Mouse (Mus musculus) heart, adult 2 months (tissue): ENCODE measurements around the gene Tjp1. TPM values are rescaled to one million over a fixed set of nuclear protein-coding genes. Genes with fewer than 3 reads are reported as not detected.

ENCODE experiments used
- DNase-seq, 2 experiments: peaks; one replicate each; pipeline ENCODE4 v3.0.0; 2021
- H3K27ac ChIP-seq: fragments of 200-600 bp; 2 replicates; pipeline ENCODE4 v1.8.1; 2022
- H3K27me3 ChIP-seq: fragments of 200-500 bp; 2 replicates; pipeline ENCODE4 v1.6.1; 2012; ENCODE audit warnings: mild to moderate bottlenecking, low read length, inconsistent platforms, mixed read lengths; ENCODE audit not compliant: control insufficient read depth, insufficient read depth
- H3K36me3 ChIP-seq: fragments of 200-500 bp; 2 replicates; pipeline ENCODE4 v1.6.1; 2012; ENCODE audit warnings: low read length, inconsistent platforms; ENCODE audit not compliant: control insufficient read depth, insufficient read depth
- H3K4me1 ChIP-seq: fragments of 200-500 bp; 2 replicates; pipeline ENCODE4 v1.6.1; 2011; ENCODE audit warnings: low read length; ENCODE audit not compliant: control insufficient read depth, insufficient read depth
- H3K4me3 ChIP-seq: fragments of 200-600 bp; 2 replicates; pipeline ENCODE4 v1.8.1; 2022
- H3K79me2 ChIP-seq: fragments of 200-500 bp; replicated peaks from 2 replicates; pipeline ENCODE4 v1.6.1; 2012; ENCODE audit warnings: mild to moderate bottlenecking, inconsistent platforms, low read length, moderate library complexity, mixed read lengths; ENCODE audit not compliant: control insufficient read depth, insufficient read depth
- H3K9ac ChIP-seq: fragments of 200-500 bp; 2 replicates; pipeline ENCODE4 v1.6.1; 2012; ENCODE audit warnings: low read depth, mild to moderate bottlenecking, control low read depth, inconsistent platforms, low read length, mixed read lengths
- CTCF ChIP-seq: fragments of 200-600 bp; IDR thresholded peaks from 2 replicates; pipeline ENCODE4 v1.8.1; 2022; ENCODE audit warnings: antibody characterized with exemption, mild to moderate bottlenecking, moderate library complexity
- EP300 ChIP-seq: fragments of 200-500 bp; IDR thresholded peaks from 2 replicates; pipeline ENCODE4 v1.6.1; 2011; ENCODE audit warnings: low read depth, low read length, control low read depth; ENCODE audit not compliant: insufficient read depth
- POLR2A ChIP-seq: fragments of 200-500 bp; IDR thresholded peaks from 2 replicates; pipeline ENCODE4 v1.6.1; 2011; ENCODE audit warnings: mild to moderate bottlenecking, low read depth, low read length, control low read depth; ENCODE audit not compliant: insufficient read depth
- WGBS: fragments of 180-500 bp; shearing (Covaris S2); methylation state at CpG from one replicate; pipeline ENCODE4 v1.1.7; 2018; 5-methylcytosine and 5-hydroxymethylcytosine counted together
- intact Hi-C: fragments of 180-260 bp; cut with DNase I; formaldehyde crosslinking; loops from one replicate; pipeline ENCODE4 v1.15.1; 2025
- polyA plus RNA-seq: library from polyadenylated mRNA; depleted of rRNA; stranded (reverse); fragments of >200 nt; gene quantifications from 2 replicates; pipeline ENCODE4 v1.2.3, GENCODE M21; 2012
- total RNA-seq, 2 experiments: library from RNA; stranded (reverse); gene quantifications; 2 replicates each; pipeline ENCODE4 v1.2.3; 2021

Tjp1 gene
- total and polyA plus RNA-seq, 3 experiments: 21.7 to 99.7 (median 87.9) TPM

GRCm38 (mm10) chr7:65497733-65498583 lies 29.6 kb downstream of the Tjp1 start:
- WGBS: 46% methylated on average over 12 of the region's 12 CpGs

GRCm38 (mm10) chr7:65490526-65490925 lies 37.1 kb downstream of the Tjp1 start:
- 84% methylated on average over 7 of the region's 7 CpGs for WGBS
- no peak overlapping the region for H3K9ac ChIP-seq

More at GRCm38 (mm10) chr7:65497733-65498583, 29.6 kb downstream of the Tjp1 start:
- H3K27me3 ChIP-seq: no peaks in the 10 kb centered on the region
- H3K27ac ChIP-seq: no peak overlapping the region
- peak; percentile 70 to 84 for DNase-seq
- H3K9ac ChIP-seq: no peak overlapping the region
- no peaks in the 10 kb centered on the region for H3K36me3 ChIP-seq
- TF ChIP-seq EP300 (peak; percentile 74; the same call in 1 of the 2 replicates), CTCF (peak; percentile 98), POLR2A (no peak)
- intact Hi-C loops: loop anchor here (1.0 kb wide), 1 partner anchor 179 kb away; no protein-coding TSS in a partner anchor
- H3K79me2 ChIP-seq: no peaks in the 10 kb centered on the region
- H3K4me3 ChIP-seq: no peak overlapping the region
- H3K4me1 ChIP-seq: peaks cover 1% of the 10 kb centered on the region; the same call in 1 of the 2 replicates

GRCm38 (mm10) chr7:65489742-65490141 lies 37.8 kb downstream of the Tjp1 start:
- DNase-seq: no peak
- intact Hi-C loops: no loop called here
- Histone ChIP-seq H3K4me3 (no peak overlapping the region), H3K27me3 (no peaks in the 10 kb centered on the region), H3K79me2 (no peaks in the 10 kb centered on the region), H3K4me1 (peaks cover 2% of the 10 kb centered on the region; the same call in 1 of the 2 replicates), H3K36me3 (no peaks in the 10 kb centered on the region), H3K27ac (no peak overlapping the region), H3K9ac (no peak overlapping the region)
- 67% methylated on average over 9 of the region's 9 CpGs for WGBS
- TF ChIP-seq CTCF: no peak
- TF ChIP-seq EP300: no peak
- TF ChIP-seq POLR2A: no peak

More at GRCm38 (mm10) chr7:65490526-65490925, 37.1 kb downstream of the Tjp1 start:
- H3K79me2 ChIP-seq: no peaks in the 10 kb centered on the region
- no peaks in the 10 kb centered on the region for H3K36me3 ChIP-seq
- H3K4me3 ChIP-seq: no peak overlapping the region
- H3K27me3 ChIP-seq: no peaks in the 10 kb centered on the region
- TF ChIP-seq CTCF: no peak
- TF ChIP-seq EP300: no peak
- TF ChIP-seq POLR2A: no peak
- no peak for DNase-seq
- H3K27ac ChIP-seq: no peak overlapping the region
- intact Hi-C loops: no loop called here
- peaks cover 2% of the 10 kb centered on the region; the same call in 1 of the 2 replicates for H3K4me1 ChIP-seq

GRCm38 (mm10) chr7:65489195-65489594 lies 38.4 kb downstream of the Tjp1 start:
- H3K36me3 ChIP-seq: no peaks in the 10 kb centered on the region
- no peak overlapping the region for H3K9ac ChIP-seq
- intact Hi-C loops: no loop called here
- H3K27ac ChIP-seq: no peak overlapping the region
- no peaks in the 10 kb centered on the region for H3K27me3 ChIP-seq
- peaks cover 2% of the 10 kb centered on the region; the same call in 1 of the 2 replicates for H3K4me1 ChIP-seq
- WGBS: 93% methylated on average over 6 of the region's 6 CpGs
- DNase-seq: no peak
- no peak for TF ChIP-seq CTCF
- H3K79me2 ChIP-seq: no peaks in the 10 kb centered on the region
- no peak overlapping the region for H3K4me3 ChIP-seq

GRCm38 (mm10) chr7:65486259-65486681 lies 41.3 kb downstream of the Tjp1 start:
- H3K36me3 ChIP-seq: no peaks in the 10 kb centered on the region
- no peaks in the 10 kb centered on the region for H3K27me3 ChIP-seq
- WGBS: 4% methylated on average over 13 of the region's 13 CpGs
- intact Hi-C loops: no loop called here
- TF ChIP-seq POLR2A (no peak), EP300 (no peak), CTCF (no peak)
- peak overlapping the region; percentile 7; the same call in 1 of the 2 replicates for H3K9ac ChIP-seq
- H3K4me1 ChIP-seq: peaks cover 2% of the 10 kb centered on the region; the same call in 1 of the 2 replicates
- H3K4me3 ChIP-seq: peak overlapping the region; percentile 25
- peak; percentile 50 to 55 for DNase-seq
- H3K27ac ChIP-seq: no peak overlapping the region
- H3K79me2 ChIP-seq: no peaks in the 10 kb centered on the region
